Mouse (Mus musculus): ENCODE results near the gene Tmem109. TPM values are rescaled to one million over a fixed set of nuclear protein-coding genes. Genes with fewer than 3 reads are reported as not detected.
A peak's percentile ranks its signal among the peaks of the same experiment; 100 is the strongest.

Tmem109 gene
- polyA plus RNA-seq, 1 experiment from 2014 or later: 64.9 TPM

GRCm38 (mm10) chr19:10867946-10868622 is 13.7 kb downstream of the Tmem109 start:
- Histone ChIP-seq H3K4me2 (ENCODE audit: low read depth, low read length) (peak overlapping the region; percentile 86), H3K27me3 (ENCODE audit: control insufficient read depth, insufficient read depth, low read length) (no peaks in the 10 kb centered on the region), H3K36me3 (replicated peaks; ENCODE audit: control insufficient read depth, insufficient read depth, low read depth, low read length) (peaks cover 21% of the 10 kb centered on the region), H3K9me3 (replicated peaks; ENCODE audit: control insufficient read depth, low read length) (no peaks in the 10 kb centered on the region), H3K9ac (replicated peaks; ENCODE audit: low read length) (peak overlapping the region; percentile 97), H3K4me3 (ENCODE audit: low read depth, low read length) (peak overlapping the region; percentile 89), H3K4me1 (ENCODE audit: control insufficient read depth, insufficient read depth, low read length) (peaks cover 7% of the 10 kb centered on the region), H3K27ac (replicated peaks; ENCODE audit: low read depth, low read length) (no peak overlapping the region)
- WGBS: 25% methylated on average over 5 of the region's 5 CpGs
- ATAC-seq (replicated peaks; ENCODE audit: insufficient number of reproducible peaks, low FRiP score, low TSS enrichment, low read depth) (no peak), DNase-seq (ENCODE audit: low spot score) (peak; percentile 9)

GRCm38 (mm10) chr19:10866351-10866750 is 15.4 kb downstream of the Tmem109 start:
- WGBS: 94% methylated on average over 13 of the region's 13 CpGs
- Histone ChIP-seq H3K27ac (replicated peaks; ENCODE audit: low read depth, low read length) (no peak overlapping the region), H3K27me3 (ENCODE audit: control insufficient read depth, insufficient read depth, low read length) (no peaks in the 10 kb centered on the region), H3K9ac (replicated peaks; ENCODE audit: low read length) (no peak overlapping the region), H3K4me3 (ENCODE audit: low read depth, low read length) (no peak overlapping the region), H3K9me3 (replicated peaks; ENCODE audit: control insufficient read depth, low read length) (no peaks in the 10 kb centered on the region), H3K4me2 (ENCODE audit: low read depth, low read length) (no peak overlapping the region), H3K36me3 (replicated peaks; ENCODE audit: control insufficient read depth, insufficient read depth, low read depth, low read length) (peaks cover 37% of the 10 kb centered on the region), H3K4me1 (ENCODE audit: control insufficient read depth, insufficient read depth, low read length) (peaks cover 7% of the 10 kb centered on the region)
- ATAC-seq (replicated peaks; ENCODE audit: insufficient number of reproducible peaks, low FRiP score, low TSS enrichment, low read depth) (no peak), DNase-seq (ENCODE audit: low spot score) (no peak)

- no peaks in the 10 kb centered on the region for H3K4me1 ChIP-seq (ENCODE audit: control insufficient read depth, insufficient read depth, low read length)
- WGBS: 49% methylated on average over 22 of the region's 22 CpGs
- no peak overlapping the region for H3K9ac ChIP-seq (replicated peaks; ENCODE audit: low read length)
- H3K36me3 ChIP-seq (replicated peaks; ENCODE audit: control insufficient read depth, insufficient read depth, low read depth, low read length): peaks cover 45% of the 10 kb centered on the region
- H3K27ac ChIP-seq (replicated peaks; ENCODE audit: low read depth, low read length): no peak overlapping the region
- DNase-seq (ENCODE audit: low spot score) (peak; percentile 39), ATAC-seq (replicated peaks; ENCODE audit: insufficient number of reproducible peaks, low FRiP score, low TSS enrichment, low read depth) (0 out of 2 replicates have a peak, but pooled peaks have one; percentile 26)
- no peak overlapping the region for H3K4me2 ChIP-seq (ENCODE audit: low read depth, low read length)
- no peaks in the 10 kb centered on the region for H3K9me3 ChIP-seq (replicated peaks; ENCODE audit: control insufficient read depth, low read length)
- no peak overlapping the region for H3K4me3 ChIP-seq (ENCODE audit: low read depth, low read length)
- no peaks in the 10 kb centered on the region for H3K27me3 ChIP-seq (ENCODE audit: control insufficient read depth, insufficient read depth, low read length)
These were observed 21.7 kb downstream of the Tmem109 start for GRCm38 (mm10) chr19:10860072-10860497.

GRCm38 (mm10) chr19:10856520-10856919 is 25.3 kb downstream of the Tmem109 start:
- no peak overlapping the region for H3K4me3 ChIP-seq (ENCODE audit: low read depth, low read length)
- peaks cover 19% of the 10 kb centered on the region for H3K36me3 ChIP-seq (replicated peaks; ENCODE audit: control insufficient read depth, insufficient read depth, low read depth, low read length)
- H3K4me1 ChIP-seq (ENCODE audit: control insufficient read depth, insufficient read depth, low read length): no peaks in the 10 kb centered on the region
- H3K27ac ChIP-seq (replicated peaks; ENCODE audit: low read depth, low read length): no peak overlapping the region
- no peak overlapping the region for H3K9ac ChIP-seq (replicated peaks; ENCODE audit: low read length)
- no peaks in the 10 kb centered on the region for H3K9me3 ChIP-seq (replicated peaks; ENCODE audit: control insufficient read depth, low read length)
- WGBS: 54% methylated on average over 2 of the region's 2 CpGs
- DNase-seq (ENCODE audit: low spot score) (no peak), ATAC-seq (replicated peaks; ENCODE audit: insufficient number of reproducible peaks, low FRiP score, low TSS enrichment, low read depth) (no peak)
- no peaks in the 10 kb centered on the region for H3K27me3 ChIP-seq (ENCODE audit: control insufficient read depth, insufficient read depth, low read length)
- H3K4me2 ChIP-seq (ENCODE audit: low read depth, low read length): no peak overlapping the region

- no peaks in the 10 kb centered on the region for H3K4me1 ChIP-seq (ENCODE audit: control insufficient read depth, insufficient read depth, low read length)
- no peak overlapping the region for H3K4me3 ChIP-seq (ENCODE audit: low read depth, low read length)
- H3K27ac ChIP-seq (replicated peaks; ENCODE audit: low read depth, low read length): no peak overlapping the region
- H3K4me2 ChIP-seq (ENCODE audit: low read depth, low read length): no peak overlapping the region
- no peak overlapping the region for H3K9ac ChIP-seq (replicated peaks; ENCODE audit: low read length)
- no peaks in the 10 kb centered on the region for H3K9me3 ChIP-seq (replicated peaks; ENCODE audit: control insufficient read depth, low read length)
- WGBS: 77% methylated on average over 3 of the region's 3 CpGs
- peaks cover 13% of the 10 kb centered on the region for H3K36me3 ChIP-seq (replicated peaks; ENCODE audit: control insufficient read depth, insufficient read depth, low read depth, low read length)
- no peak for DNase-seq (ENCODE audit: low spot score)
- H3K27me3 ChIP-seq (ENCODE audit: control insufficient read depth, insufficient read depth, low read length): no peaks in the 10 kb centered on the region
- ATAC-seq (replicated peaks; ENCODE audit: insufficient number of reproducible peaks, low FRiP score, low TSS enrichment, low read depth): no peak
These were observed 26.4 kb downstream of the Tmem109 start for GRCm38 (mm10) chr19:10855422-10855821.

GRCm38 (mm10) chr19:10847311-10848087 is 34.3 kb downstream of the Tmem109 start:
- Histone ChIP-seq H3K36me3 (replicated peaks; ENCODE audit: control insufficient read depth, insufficient read depth, low read depth, low read length) (no peaks in the 10 kb centered on the region), H3K4me1 (ENCODE audit: control insufficient read depth, insufficient read depth, low read length) (no peaks in the 10 kb centered on the region), H3K4me2 (ENCODE audit: low read depth, low read length) (no peak overlapping the region), H3K27me3 (ENCODE audit: control insufficient read depth, insufficient read depth, low read length) (no peaks in the 10 kb centered on the region), H3K27ac (replicated peaks; ENCODE audit: low read depth, low read length) (no peak overlapping the region), H3K4me3 (ENCODE audit: low read depth, low read length) (no peak overlapping the region), H3K9ac (replicated peaks; ENCODE audit: low read length) (no peak overlapping the region), H3K9me3 (replicated peaks; ENCODE audit: control insufficient read depth, low read length) (no peaks in the 10 kb centered on the region)
- ATAC-seq (replicated peaks; ENCODE audit: insufficient number of reproducible peaks, low FRiP score, low TSS enrichment, low read depth) (no peak), DNase-seq (ENCODE audit: low spot score) (no peak)
- 73% methylated on average over 3 of the region's 3 CpGs for WGBS

- ATAC-seq (replicated peaks; ENCODE audit: insufficient number of reproducible peaks, low FRiP score, low TSS enrichment, low read depth) (no peak), DNase-seq (ENCODE audit: low spot score) (no peak)
- no peak overlapping the region for H3K9ac ChIP-seq (replicated peaks; ENCODE audit: low read length)
- no peaks in the 10 kb centered on the region for H3K36me3 ChIP-seq (replicated peaks; ENCODE audit: control insufficient read depth, insufficient read depth, low read depth, low read length)
- H3K4me3 ChIP-seq (ENCODE audit: low read depth, low read length): no peak overlapping the region
- H3K4me1 ChIP-seq (ENCODE audit: control insufficient read depth, insufficient read depth, low read length): no peaks in the 10 kb centered on the region
- H3K27ac ChIP-seq (replicated peaks; ENCODE audit: low read depth, low read length): no peak overlapping the region
- no peaks in the 10 kb centered on the region for H3K9me3 ChIP-seq (replicated peaks; ENCODE audit: control insufficient read depth, low read length)
- WGBS: 72% methylated on average over 7 of the region's 7 CpGs
- no peak overlapping the region for H3K4me2 ChIP-seq (ENCODE audit: low read depth, low read length)
- no peaks in the 10 kb centered on the region for H3K27me3 ChIP-seq (ENCODE audit: control insufficient read depth, insufficient read depth, low read length)
These were observed 35.7 kb downstream of the Tmem109 start for GRCm38 (mm10) chr19:10846150-10846549.

GRCm38 (mm10) chr19:10845454-10845853 is 36.3 kb downstream of the Tmem109 start:
- DNase-seq (ENCODE audit: low spot score) (no peak), ATAC-seq (replicated peaks; ENCODE audit: insufficient number of reproducible peaks, low FRiP score, low TSS enrichment, low read depth) (no peak)
- Histone ChIP-seq H3K9ac (replicated peaks; ENCODE audit: low read length) (no peak overlapping the region), H3K27ac (replicated peaks; ENCODE audit: low read depth, low read length) (no peak overlapping the region), H3K4me1 (ENCODE audit: control insufficient read depth, insufficient read depth, low read length) (no peaks in the 10 kb centered on the region), H3K4me2 (ENCODE audit: low read depth, low read length) (no peak overlapping the region), H3K27me3 (ENCODE audit: control insufficient read depth, insufficient read depth, low read length) (no peaks in the 10 kb centered on the region), H3K9me3 (replicated peaks; ENCODE audit: control insufficient read depth, low read length) (no peaks in the 10 kb centered on the region), H3K36me3 (replicated peaks; ENCODE audit: control insufficient read depth, insufficient read depth, low read depth, low read length) (no peaks in the 10 kb centered on the region), H3K4me3 (ENCODE audit: low read depth, low read length) (no peak overlapping the region)
- 82% methylated on average over 3 of the region's 3 CpGs for WGBS

Measured in embryonic facial prominence, embryonic 11.5 days (tissue).